ENCODE assay signal across 17 mouse cellular contexts in genomic region chr1:194777608-194778007, GRCm38 (mm10).
"Had no signal": no experiment of that assay in that cellular context is flagged by ENCODE, and none has a peak within 500 bp of the region (broad histone marks: within the 10 kb centered on the region; RNA-seq: fewer than 3 reads in every experiment).

No protein-coding gene starts in this region.

- H3K4me2 ChIP-seq: liver, embryonic 13.5 days; liver, embryonic 15.5 days; lung, embryonic 14.5 days; midbrain, embryonic 13.5 days; midbrain, embryonic 15.5 days; neural tube, embryonic 13.5 days; neural tube, embryonic 15.5 days had no signal

- H3K27me3 ChIP-seq: liver, embryonic 13.5 days; liver, embryonic 15.5 days; midbrain, embryonic 13.5 days; midbrain, embryonic 15.5 days; neural tube, embryonic 13.5 days; neural tube, embryonic 15.5 days had no signal

- H3K36me3 ChIP-seq: liver, embryonic 13.5 days; liver, embryonic 15.5 days had no signal

- DNase-seq: liver, embryonic 13.5 days; liver, postnatal 0 days; lung, embryonic 14.5 days; lung, postnatal 10 days; lung, postnatal 4 days; right cerebral cortex, postnatal 25 days; right cerebral cortex, postnatal 4 days; spleen, adult 18-20 months; thymus, postnatal 14 days; thymus, postnatal 36 days had no signal

- H3K27ac ChIP-seq: liver, embryonic 13.5 days; liver, embryonic 15.5 days; midbrain, embryonic 10.5 days; midbrain, embryonic 13.5 days; midbrain, embryonic 15.5 days; neural tube, embryonic 13.5 days; neural tube, embryonic 15.5 days had no signal

- H3K9ac ChIP-seq: liver, embryonic 13.5 days; liver, embryonic 15.5 days; liver, postnatal 0 days; lung, embryonic 14.5 days; midbrain, embryonic 13.5 days; midbrain, embryonic 15.5 days; neural tube, embryonic 13.5 days; neural tube, embryonic 15.5 days had no signal

- H3K4me1 ChIP-seq: midbrain, embryonic 10.5 days; midbrain, embryonic 13.5 days; midbrain, embryonic 15.5 days had no signal

- H3K9me3 ChIP-seq: liver, embryonic 13.5 days; liver, embryonic 15.5 days; midbrain, embryonic 10.5 days; midbrain, embryonic 13.5 days; midbrain, embryonic 15.5 days; neural tube, embryonic 13.5 days; neural tube, embryonic 15.5 days had no signal

- H3K4me3 ChIP-seq: liver, embryonic 13.5 days; liver, embryonic 15.5 days; midbrain, embryonic 10.5 days; midbrain, embryonic 13.5 days; midbrain, embryonic 15.5 days; myocyte; neural tube, embryonic 13.5 days; neural tube, embryonic 15.5 days had no signal

- ATAC-seq: liver, postnatal 0 days; midbrain, embryonic 13.5 days; midbrain, embryonic 15.5 days had no signal
